Mouse (Mus musculus): ENCODE measurements around the gene Adamts6. TPM values are rescaled to one million over a fixed set of nuclear protein-coding genes. Genes with fewer than 3 reads are reported as not detected.
A peak's percentile ranks its signal among the peaks of the same experiment; 100 is the strongest.

Gene Adamts6
- polyA plus RNA-seq, 1 experiment from 2014 or later = 2.5 TPM

GRCm38 (mm10) chr13:104506165-104506875 lies 218.7 kb downstream of the Adamts6 start:
- no peak overlapping the region for H3K4me3 ChIP-seq (replicated peaks; ENCODE audit: low read length)
- H3K27me3 ChIP-seq (ENCODE audit: control insufficient read depth, insufficient read depth, low read length) = no peaks in the 10 kb centered on the region
- no peaks in the 10 kb centered on the region for H3K4me1 ChIP-seq (replicated peaks; ENCODE audit: control insufficient read depth, insufficient read depth, low read length)
- WGBS = 86% methylated on average over 6 of the region's 6 CpGs
- ATAC-seq (ENCODE audit: low FRiP score) (no peak), DNase-seq (ENCODE audit: low spot score) (no peak)
- H3K9me3 ChIP-seq (ENCODE audit: control insufficient read depth, low read length) = no peaks in the 10 kb centered on the region
- no peaks in the 10 kb centered on the region for H3K36me3 ChIP-seq (replicated peaks; ENCODE audit: control insufficient read depth, insufficient read depth)
- no peak overlapping the region for H3K4me2 ChIP-seq (replicated peaks)
- no peak overlapping the region for H3K27ac ChIP-seq
- no peak overlapping the region for H3K9ac ChIP-seq

DNA sequence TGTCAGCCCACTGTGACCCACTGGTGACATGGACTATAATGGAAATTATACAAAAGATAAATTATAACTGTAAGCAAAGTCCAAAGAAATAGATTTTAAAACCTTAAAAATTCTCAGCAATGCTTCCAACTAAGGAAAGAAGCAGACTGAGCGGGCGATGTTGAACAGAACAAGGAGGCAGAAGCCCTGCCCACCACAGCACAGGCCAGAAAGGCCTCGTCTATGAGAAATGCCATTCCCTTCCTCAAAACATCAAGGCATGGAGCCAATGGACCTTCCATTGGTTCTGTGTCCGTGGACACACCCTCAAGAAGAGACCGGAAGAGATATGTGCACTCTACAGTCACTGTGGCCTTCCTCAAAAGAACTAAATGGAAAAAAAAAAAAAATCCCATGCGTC lies 220.0 kb downstream of the Adamts6 start:
- no peak overlapping the region for H3K9ac ChIP-seq
- H3K4me1 ChIP-seq (replicated peaks; ENCODE audit: control insufficient read depth, insufficient read depth, low read length) = no peaks in the 10 kb centered on the region
- H3K9me3 ChIP-seq (ENCODE audit: control insufficient read depth, low read length) = no peaks in the 10 kb centered on the region
- H3K36me3 ChIP-seq (replicated peaks; ENCODE audit: control insufficient read depth, insufficient read depth) = no peaks in the 10 kb centered on the region
- no peak overlapping the region for H3K4me3 ChIP-seq (replicated peaks; ENCODE audit: low read length)
- no peak for DNase-seq (ENCODE audit: low spot score)
- no peak for ATAC-seq (ENCODE audit: low FRiP score)
- no peak overlapping the region for H3K4me2 ChIP-seq (replicated peaks)
- no peaks in the 10 kb centered on the region for H3K27me3 ChIP-seq (ENCODE audit: control insufficient read depth, insufficient read depth, low read length)
- 94% methylated on average over 6 of the region's 6 CpGs for WGBS
- H3K27ac ChIP-seq = no peak overlapping the region

GRCm38 (mm10) chr13:104509561-104510493 lies 222.2 kb downstream of the Adamts6 start:
- DNase-seq (ENCODE audit: low spot score) (no peak), ATAC-seq (ENCODE audit: low FRiP score) (peak; percentile 68; the same call in 1 of the 2 replicates)
- no peaks in the 10 kb centered on the region for H3K9me3 ChIP-seq (ENCODE audit: control insufficient read depth, low read length)
- H3K4me1 ChIP-seq (replicated peaks; ENCODE audit: control insufficient read depth, insufficient read depth, low read length) = no peaks in the 10 kb centered on the region
- H3K4me2 ChIP-seq (replicated peaks) = no peak overlapping the region
- H3K36me3 ChIP-seq (replicated peaks; ENCODE audit: control insufficient read depth, insufficient read depth) = no peaks in the 10 kb centered on the region
- WGBS = 70% methylated on average over 26 of the region's 26 CpGs
- H3K4me3 ChIP-seq (replicated peaks; ENCODE audit: low read length) = no peak overlapping the region
- no peak overlapping the region for H3K9ac ChIP-seq
- H3K27ac ChIP-seq = no peak overlapping the region
- H3K27me3 ChIP-seq (ENCODE audit: control insufficient read depth, insufficient read depth, low read length) = no peaks in the 10 kb centered on the region

- no peak overlapping the region for H3K9ac ChIP-seq
- no peak overlapping the region for H3K27ac ChIP-seq
- H3K4me1 ChIP-seq (replicated peaks; ENCODE audit: control insufficient read depth, insufficient read depth, low read length) = no peaks in the 10 kb centered on the region
- DNase-seq (ENCODE audit: low spot score) (no peak), ATAC-seq (ENCODE audit: low FRiP score) (no peak)
- no peak overlapping the region for H3K4me3 ChIP-seq (replicated peaks; ENCODE audit: low read length)
- H3K9me3 ChIP-seq (ENCODE audit: control insufficient read depth, low read length) = no peaks in the 10 kb centered on the region
- no peaks in the 10 kb centered on the region for H3K36me3 ChIP-seq (replicated peaks; ENCODE audit: control insufficient read depth, insufficient read depth)
- 73% methylated on average over 5 of the region's 5 CpGs for WGBS
- H3K27me3 ChIP-seq (ENCODE audit: control insufficient read depth, insufficient read depth, low read length) = no peaks in the 10 kb centered on the region
- no peak overlapping the region for H3K4me2 ChIP-seq (replicated peaks)
These were observed 223.1 kb downstream of the Adamts6 start for GRCm38 (mm10) chr13:104510766-104511165.

DNA sequence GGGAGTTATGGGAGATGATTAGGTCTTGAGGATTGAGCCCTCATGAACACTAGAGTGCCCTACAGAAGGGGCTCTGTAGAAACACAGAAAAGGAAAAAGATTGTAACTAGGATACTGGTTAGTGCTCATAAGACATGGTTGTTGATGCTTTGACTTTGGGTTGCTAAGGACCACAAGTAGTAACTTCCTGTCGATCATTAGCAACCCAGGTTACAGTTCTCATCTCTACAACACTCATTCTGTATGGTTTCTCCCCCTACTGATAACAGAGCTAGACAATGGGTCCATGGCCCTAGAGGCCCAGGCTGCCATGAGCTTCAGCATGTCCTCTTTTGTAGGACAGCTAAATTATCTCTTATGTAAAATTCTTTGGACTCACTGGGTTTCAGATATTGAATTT lies 227.4 kb downstream of the Adamts6 start:
- H3K9ac ChIP-seq = no peak overlapping the region
- no peak for ATAC-seq (ENCODE audit: low FRiP score)
- no peak overlapping the region for H3K4me2 ChIP-seq (replicated peaks)
- WGBS = 90% methylated on average over 1 of the region's 1 CpGs
- H3K4me3 ChIP-seq (replicated peaks; ENCODE audit: low read length) = no peak overlapping the region
- no peak for DNase-seq (ENCODE audit: low spot score)
- no peaks in the 10 kb centered on the region for H3K27me3 ChIP-seq (ENCODE audit: control insufficient read depth, insufficient read depth, low read length)
- H3K4me1 ChIP-seq (replicated peaks; ENCODE audit: control insufficient read depth, insufficient read depth, low read length) = peaks cover 9% of the 10 kb centered on the region; the same call in 1 of the 2 replicates
- H3K9me3 ChIP-seq (ENCODE audit: control insufficient read depth, low read length) = 0 out of 2 replicates have a peak, but pooled peaks cover 3% of the 10 kb centered on the region
- H3K27ac ChIP-seq = no peak overlapping the region
- H3K36me3 ChIP-seq (replicated peaks; ENCODE audit: control insufficient read depth, insufficient read depth) = no peaks in the 10 kb centered on the region

GRCm38 (mm10) chr13:104516146-104516545 lies 228.5 kb downstream of the Adamts6 start:
- no peak overlapping the region for H3K4me3 ChIP-seq (replicated peaks; ENCODE audit: low read length)
- H3K4me2 ChIP-seq (replicated peaks) = no peak overlapping the region
- H3K4me1 ChIP-seq (replicated peaks; ENCODE audit: control insufficient read depth, insufficient read depth, low read length) = peaks cover 9% of the 10 kb centered on the region; the same call in 1 of the 2 replicates
- ATAC-seq (ENCODE audit: low FRiP score) (no peak), DNase-seq (ENCODE audit: low spot score) (no peak)
- no peak overlapping the region for H3K27ac ChIP-seq
- H3K9ac ChIP-seq = no peak overlapping the region
- no peaks in the 10 kb centered on the region for H3K27me3 ChIP-seq (ENCODE audit: control insufficient read depth, insufficient read depth, low read length)
- 68% methylated on average over 4 of the region's 4 CpGs for WGBS
- H3K36me3 ChIP-seq (replicated peaks; ENCODE audit: control insufficient read depth, insufficient read depth) = no peaks in the 10 kb centered on the region
- 0 out of 2 replicates have a peak, but pooled peaks cover 3% of the 10 kb centered on the region for H3K9me3 ChIP-seq (ENCODE audit: control insufficient read depth, low read length)

DNA sequence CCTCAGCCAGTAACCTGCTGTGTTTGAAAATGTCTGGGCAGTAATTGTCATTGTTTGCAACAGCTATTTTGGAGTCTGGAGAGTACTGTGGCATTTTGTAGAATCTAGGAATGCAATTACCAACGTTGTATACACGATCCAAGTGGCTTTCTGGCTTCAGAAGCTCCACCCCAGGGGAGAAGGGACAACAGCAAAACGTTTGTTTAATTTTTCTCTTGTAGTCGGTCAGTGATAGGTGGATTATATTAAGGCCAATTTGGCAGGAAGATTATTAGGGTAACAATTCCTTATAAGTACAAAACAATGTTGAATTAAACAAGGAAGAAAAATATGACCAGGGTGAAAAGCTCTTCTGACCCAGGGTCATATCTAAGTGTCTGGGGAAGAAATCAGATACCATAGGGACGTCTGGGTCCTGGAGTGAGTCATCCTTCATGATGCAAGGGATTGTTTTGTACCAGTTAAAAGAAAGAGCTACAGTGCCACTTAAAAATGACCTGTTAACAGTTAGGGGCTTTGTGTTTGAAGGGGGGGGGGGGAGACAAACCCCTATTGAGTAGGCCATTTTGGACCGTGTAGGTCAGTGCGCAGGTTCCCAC lies 229.2 kb downstream of the Adamts6 start:
- H3K4me2 ChIP-seq (replicated peaks) = no peak overlapping the region

DNA sequence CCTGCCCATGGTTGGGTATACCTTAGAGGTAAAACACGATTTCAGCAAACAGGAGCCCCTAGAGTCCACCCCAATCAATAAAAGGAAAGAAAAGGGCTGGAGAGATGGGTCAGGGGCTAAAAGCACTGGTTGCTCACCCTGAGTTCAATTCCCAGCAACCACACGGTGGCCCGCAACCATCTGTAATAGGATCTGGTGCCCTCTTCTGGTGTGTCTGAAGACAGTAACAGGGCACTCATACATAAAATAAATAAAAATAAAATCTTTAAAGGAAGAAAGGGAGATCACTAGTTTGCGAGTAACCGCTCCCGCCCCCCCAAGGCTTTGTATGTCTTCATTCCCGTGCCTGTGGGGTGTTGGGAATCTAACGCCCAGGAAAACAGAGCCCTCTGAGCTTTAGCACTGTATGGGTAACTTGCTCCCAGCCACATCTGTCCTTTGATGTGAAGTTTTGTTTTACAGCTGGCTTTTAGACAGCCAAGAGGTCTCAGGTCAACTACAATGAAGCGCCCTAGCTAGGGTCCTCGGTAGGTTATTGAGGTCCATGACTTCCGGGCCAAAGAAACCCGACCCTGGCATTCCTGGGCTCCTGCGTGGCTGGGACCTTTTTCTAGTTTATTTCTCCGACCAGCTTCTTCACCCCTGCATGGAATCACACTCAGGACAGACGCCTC lies 230.1 kb downstream of the Adamts6 start:
- peaks cover 9% of the 10 kb centered on the region; the same call in 1 of the 2 replicates for H3K4me1 ChIP-seq (replicated peaks; ENCODE audit: control insufficient read depth, insufficient read depth, low read length)
- peak overlapping the region; percentile 94 for H3K27ac ChIP-seq
- H3K9me3 ChIP-seq (ENCODE audit: control insufficient read depth, low read length) = 0 out of 2 replicates have a peak, but pooled peaks cover 3% of the 10 kb centered on the region
- H3K4me2 ChIP-seq (replicated peaks) = peak overlapping the region; percentile 67
- 45% methylated on average over 15 of the region's 15 CpGs for WGBS
- DNase-seq (ENCODE audit: low spot score) = peak; percentile 37
- H3K9ac ChIP-seq = peak overlapping the region; percentile 71
- ATAC-seq (ENCODE audit: low FRiP score) = peak; percentile 31; the same call in 1 of the 2 replicates
- H3K27me3 ChIP-seq (ENCODE audit: control insufficient read depth, insufficient read depth, low read length) = no peaks in the 10 kb centered on the region
- H3K36me3 ChIP-seq (replicated peaks; ENCODE audit: control insufficient read depth, insufficient read depth) = no peaks in the 10 kb centered on the region
- peak overlapping the region; percentile 29 for H3K4me3 ChIP-seq (replicated peaks; ENCODE audit: low read length)

More for the DNA sequence above, 229.2 kb downstream of the Adamts6 start:
- H3K4me1 ChIP-seq (replicated peaks; ENCODE audit: control insufficient read depth, insufficient read depth, low read length) = peaks cover 9% of the 10 kb centered on the region; the same call in 1 of the 2 replicates
- 0 out of 2 replicates have a peak, but pooled peaks cover 3% of the 10 kb centered on the region for H3K9me3 ChIP-seq (ENCODE audit: control insufficient read depth, low read length)
- no peak overlapping the region for H3K4me3 ChIP-seq (replicated peaks; ENCODE audit: low read length)
- ATAC-seq (ENCODE audit: low FRiP score) (no peak), DNase-seq (ENCODE audit: low spot score) (no peak)
- H3K9ac ChIP-seq = no peak overlapping the region
- 68% methylated on average over 7 of the region's 7 CpGs for WGBS
- H3K27me3 ChIP-seq (ENCODE audit: control insufficient read depth, insufficient read depth, low read length) = no peaks in the 10 kb centered on the region
- no peaks in the 10 kb centered on the region for H3K36me3 ChIP-seq (replicated peaks; ENCODE audit: control insufficient read depth, insufficient read depth)
- H3K27ac ChIP-seq = no peak overlapping the region
